Mouse (Mus musculus) myocyte (in vitro differentiated cells): ENCODE data around the gene Mctp1. TPM values are rescaled to one million over a fixed set of nuclear protein-coding genes. Genes with fewer than 3 reads are reported as not detected.

Experiments
- H3K27me3 ChIP-seq: one replicate; pipeline ENCODE4 v1.6.1; 2011; ENCODE audit not compliant: control insufficient read depth, insufficient read depth, insufficient read length
- H3K36me3 ChIP-seq: one replicate; pipeline ENCODE4 v1.6.1; 2011; ENCODE audit not compliant: control insufficient read depth, insufficient read depth
- H3K4me2 ChIP-seq: one replicate; pipeline ENCODE4 v1.6.1; 2011; ENCODE audit warnings: low read depth, control low read depth
- H3K4me3 ChIP-seq: one replicate; pipeline ENCODE4 v1.5.1; 2011; ENCODE audit warnings: mild to moderate bottlenecking, control low read depth, moderate library complexity
- H3K79me2 ChIP-seq: one replicate; pipeline ENCODE4 v1.6.1; 2011; ENCODE audit not compliant: control insufficient read depth, insufficient read depth
- H3ac ChIP-seq: one replicate; pipeline ENCODE4 v1.6.1; 2011; ENCODE audit not compliant: control insufficient read depth, insufficient read length
- CEBPB ChIP-seq: IDR thresholded peaks from 2 replicates; pipeline ENCODE4 v1.6.1; 2011; ENCODE audit warnings: mild to moderate bottlenecking, moderate library complexity; ENCODE audit not compliant: poor library complexity, insufficient read depth, severe bottlenecking
- E2F4 ChIP-seq: IDR thresholded peaks from one replicate; pipeline ENCODE4 v1.6.1; 2011; ENCODE audit warnings: mild to moderate bottlenecking, control low read depth, moderate library complexity; ENCODE audit not compliant: insufficient read depth
- MAX ChIP-seq: IDR thresholded peaks from one replicate; pipeline ENCODE4 v1.6.1; 2011; ENCODE audit warnings: low read depth, mild to moderate bottlenecking, control low read depth
- MYOD1 ChIP-seq, 3 experiments: IDR thresholded peaks; one replicate each; pipeline ENCODE4 v1.6.1; 2011; ENCODE audit warnings: control low read depth in 2 of 3, low read depth in 2 of 3, mild to moderate bottlenecking in 2 of 3, moderate library complexity in 1 of 3; ENCODE audit not compliant: insufficient read length in 2 of 3, control insufficient read depth in 1 of 3
- MYOG ChIP-seq, 3 experiments: IDR thresholded peaks; one replicate each; pipeline ENCODE4 v1.6.1; 2011; ENCODE audit warnings: control low read depth in 2 of 3, low read depth in 2 of 3, mild to moderate bottlenecking in 2 of 3; ENCODE audit not compliant: insufficient read length in 2 of 3, control insufficient read depth in 1 of 3, insufficient read depth in 1 of 3
- POLR2A ChIP-seq: IDR thresholded peaks from one replicate; pipeline ENCODE4 v1.6.1; 2011; ENCODE audit warnings: low read depth, mild to moderate bottlenecking, control low read depth, moderate library complexity; ENCODE audit not compliant: insufficient read length
- POLR2AphosphoS2 ChIP-seq: IDR thresholded peaks from one replicate; pipeline ENCODE4 v1.6.1; 2011; ENCODE audit warnings: low read depth, control low read depth; ENCODE audit not compliant: insufficient read length
- REST ChIP-seq: IDR thresholded peaks from one replicate; pipeline ENCODE4 v1.6.1; 2011; ENCODE audit warnings: mild to moderate bottlenecking, control low read depth, moderate library complexity; ENCODE audit not compliant: insufficient read depth, insufficient read length
- SRF ChIP-seq: IDR thresholded peaks from one replicate; pipeline ENCODE4 v1.6.1; 2011; ENCODE audit warnings: low read depth; ENCODE audit not compliant: control insufficient read depth, insufficient read length
- TCF12 ChIP-seq: IDR thresholded peaks from one replicate; pipeline ENCODE4 v1.6.1; 2011; ENCODE audit warnings: mild to moderate bottlenecking, control low read depth; ENCODE audit not compliant: poor library complexity, insufficient read depth, severe bottlenecking
- TCF3 ChIP-seq: IDR thresholded peaks from one replicate; pipeline ENCODE4 v1.6.1; 2011; ENCODE audit warnings: low read depth, control low read depth; ENCODE audit not compliant: insufficient read length
- USF1 ChIP-seq: IDR thresholded peaks from one replicate; pipeline ENCODE4 v1.6.1; 2011; ENCODE audit warnings: low read depth, mild to moderate bottlenecking, control low read depth, moderate library complexity
- polyA plus RNA-seq: library from polyadenylated mRNA; unstranded; fragments of >200 nt; fragmentation: generic; extraction: Trizol; gene quantifications from one replicate; pipeline ENCODE4 v1.2.1, GENCODE M21; 2012; ENCODE audit warnings: missing spikeins

The Mctp1 gene
- polyA plus RNA-seq, 1 experiment: 0.67 TPM

DNA sequence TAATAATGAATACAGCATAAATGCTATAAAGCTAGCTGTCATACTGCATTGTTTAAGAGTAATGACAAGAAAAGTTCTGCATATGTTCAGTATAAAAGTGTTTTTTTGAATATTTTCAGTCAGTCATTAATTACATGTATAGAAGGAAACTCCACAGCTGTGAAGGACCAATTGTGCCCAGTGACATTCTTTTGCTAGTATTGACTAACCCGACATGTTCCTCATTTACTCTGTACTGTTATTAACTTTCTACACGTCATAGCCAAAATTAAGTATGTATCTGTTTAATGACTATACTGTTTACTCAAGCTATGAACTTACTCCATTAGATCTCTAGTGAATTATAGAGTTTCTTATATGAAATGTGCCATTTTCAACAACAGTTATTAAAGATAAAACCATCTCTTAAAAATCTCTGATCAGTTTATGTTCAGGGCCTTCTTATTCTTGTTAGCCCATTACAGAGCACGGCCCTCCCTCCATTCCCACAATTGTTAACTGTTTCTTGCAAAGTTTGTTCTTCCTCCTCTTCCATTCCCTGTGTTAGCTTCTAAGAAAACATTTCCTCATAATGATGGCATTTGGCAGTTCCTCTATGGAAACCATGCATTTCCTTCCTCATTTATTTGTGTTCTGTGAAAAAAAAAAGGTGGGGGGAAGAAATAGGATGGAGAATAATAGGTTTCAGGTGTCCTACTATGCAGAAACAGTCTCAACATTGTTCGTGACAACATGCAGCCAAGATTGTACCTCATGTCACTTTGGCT, 366.5 kb downstream of the Mctp1 start:
- H3K4me2 ChIP-seq: no peak overlapping the region
- H3K27me3 ChIP-seq: no peaks in the 10 kb centered on the region
- TF ChIP-seq CEBPB: no peak
- TF ChIP-seq MYOD1 (IDR thresholded peaks at IDR 0.05; ENCODE audit: control insufficient read depth in 1 of 3, insufficient read length in 2 of 3, low read depth in 2 of 3): no peak
- TF ChIP-seq POLR2AphosphoS2: no peak
- no peak for TF ChIP-seq TCF12
- TF ChIP-seq REST: no peak
- no peaks in the 10 kb centered on the region for H3K36me3 ChIP-seq
- H3K79me2 ChIP-seq: no peaks in the 10 kb centered on the region
- H3ac ChIP-seq: no peak overlapping the region
- H3K4me3 ChIP-seq: no peak overlapping the region

DNA sequence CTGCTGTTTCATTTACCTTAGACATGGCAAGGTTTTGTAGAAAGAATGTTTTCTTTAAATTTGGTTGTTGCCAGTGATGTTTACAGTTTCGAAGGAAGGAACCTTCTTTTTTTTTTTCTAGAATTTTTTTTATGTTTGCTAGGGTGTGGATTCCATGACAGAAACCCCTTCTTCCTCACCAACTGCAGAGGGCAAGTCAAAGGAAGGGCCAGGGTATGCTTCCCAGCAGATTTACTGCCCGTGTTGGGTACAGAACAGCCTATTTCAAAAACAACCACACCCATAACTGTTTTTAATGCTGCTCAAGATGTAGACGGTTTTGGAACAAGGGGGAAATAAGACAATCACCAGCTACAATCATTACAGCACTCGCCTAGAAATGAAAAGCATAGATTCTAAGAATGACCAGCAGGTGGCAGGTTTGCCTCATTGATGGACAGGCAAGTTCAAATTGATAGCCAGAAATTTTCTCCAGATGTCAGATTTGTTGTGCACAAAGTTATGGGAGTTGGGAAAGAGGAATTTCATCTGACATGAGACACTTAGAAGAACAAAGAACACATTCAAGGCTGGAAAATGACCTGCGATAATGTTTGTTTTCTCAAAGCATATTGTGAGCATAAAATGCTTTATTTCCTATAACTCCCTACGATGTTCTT, 375.6 kb downstream of the Mctp1 start:
- H3K36me3 ChIP-seq: no peaks in the 10 kb centered on the region
- H3K27me3 ChIP-seq: no peaks in the 10 kb centered on the region
- no peak overlapping the region for H3K4me3 ChIP-seq
- no peaks in the 10 kb centered on the region for H3K79me2 ChIP-seq
- no peak overlapping the region for H3ac ChIP-seq
- TF ChIP-seq MYOD1 (IDR thresholded peaks at IDR 0.05; ENCODE audit: control insufficient read depth in 1 of 3, insufficient read length in 2 of 3, low read depth in 2 of 3) (no peak), POLR2AphosphoS2 (no peak)
- H3K4me2 ChIP-seq: no peak overlapping the region

DNA sequence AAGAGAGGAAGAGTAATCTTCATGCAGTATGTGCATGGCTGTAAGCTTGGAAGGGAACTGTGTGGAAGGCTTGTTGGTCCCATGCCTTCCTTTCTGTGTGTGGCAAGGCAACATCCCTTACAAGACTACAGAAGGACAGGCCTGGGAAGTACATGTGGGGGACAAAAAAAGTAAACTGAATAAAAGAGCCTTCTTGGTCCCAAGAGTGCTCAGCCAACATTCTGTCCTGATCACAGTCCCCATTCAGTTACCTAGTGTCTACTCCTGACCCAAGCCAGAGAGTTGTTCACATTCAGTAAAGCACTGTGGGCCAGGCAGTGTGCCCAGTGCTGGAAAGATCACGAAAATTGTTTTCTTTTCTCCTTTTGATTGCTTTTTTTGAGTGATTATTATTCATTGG, 415.3 kb downstream of the Mctp1 start:
- no peaks in the 10 kb centered on the region for H3K79me2 ChIP-seq
- no peak overlapping the region for H3K4me3 ChIP-seq
- no peaks in the 10 kb centered on the region for H3K27me3 ChIP-seq
- no peak for TF ChIP-seq MYOD1 (IDR thresholded peaks at IDR 0.05; ENCODE audit: control insufficient read depth in 1 of 3, insufficient read length in 2 of 3, low read depth in 2 of 3)
- TF ChIP-seq POLR2AphosphoS2: no peak
- no peak for TF ChIP-seq POLR2A
- no peak for TF ChIP-seq REST
- no peak for TF ChIP-seq MYOG (IDR thresholded peaks at IDR 0.05; ENCODE audit: control insufficient read depth in 1 of 3, insufficient read depth in 1 of 3, insufficient read length in 2 of 3, low read depth in 2 of 3)
- no peak for TF ChIP-seq MAX
- TF ChIP-seq TCF3: no peak
- TF ChIP-seq E2F4: no peak
- TF ChIP-seq TCF12: no peak
- TF ChIP-seq CEBPB: no peak
- no peak for TF ChIP-seq USF1
- TF ChIP-seq SRF: no peak
- H3K4me2 ChIP-seq: no peak overlapping the region
- H3ac ChIP-seq: no peak overlapping the region
- no peaks in the 10 kb centered on the region for H3K36me3 ChIP-seq

DNA sequence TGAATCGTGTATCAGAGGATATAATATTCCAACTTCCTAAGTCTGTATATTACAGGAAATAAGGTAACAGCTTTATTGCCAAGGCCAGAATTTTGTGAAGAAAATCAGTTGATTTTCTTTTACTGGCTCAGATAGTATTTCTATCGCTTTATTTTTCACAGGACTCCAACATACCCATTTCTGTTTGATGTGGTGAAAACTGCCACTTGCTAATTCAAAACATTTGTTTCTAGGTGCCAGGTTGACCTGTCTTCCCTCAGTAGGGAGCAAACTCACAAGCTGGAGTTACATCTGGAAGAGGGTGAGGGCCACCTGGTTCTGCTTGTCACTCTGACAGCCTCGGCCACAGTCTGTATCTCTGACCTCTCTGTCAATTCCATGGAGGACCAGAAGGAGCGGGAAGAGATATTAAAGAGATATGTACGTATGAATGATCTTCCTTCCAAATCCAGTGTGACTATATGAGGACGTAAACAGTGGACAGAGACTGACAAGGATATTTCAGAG, 416.8 kb downstream of the Mctp1 start:
- H3K27me3 ChIP-seq: no peaks in the 10 kb centered on the region
- H3K4me2 ChIP-seq: no peak overlapping the region
- TF ChIP-seq USF1: no peak
- TF ChIP-seq CEBPB: no peak
- TF ChIP-seq MYOD1 (IDR thresholded peaks at IDR 0.05; ENCODE audit: control insufficient read depth in 1 of 3, insufficient read length in 2 of 3, low read depth in 2 of 3): peak in 2 of 3 experiments; percentile 24 to 25
- TF ChIP-seq SRF: no peak
- TF ChIP-seq MAX: no peak
- no peak for TF ChIP-seq POLR2A
- TF ChIP-seq TCF3: no peak
- TF ChIP-seq REST: no peak

DNA sequence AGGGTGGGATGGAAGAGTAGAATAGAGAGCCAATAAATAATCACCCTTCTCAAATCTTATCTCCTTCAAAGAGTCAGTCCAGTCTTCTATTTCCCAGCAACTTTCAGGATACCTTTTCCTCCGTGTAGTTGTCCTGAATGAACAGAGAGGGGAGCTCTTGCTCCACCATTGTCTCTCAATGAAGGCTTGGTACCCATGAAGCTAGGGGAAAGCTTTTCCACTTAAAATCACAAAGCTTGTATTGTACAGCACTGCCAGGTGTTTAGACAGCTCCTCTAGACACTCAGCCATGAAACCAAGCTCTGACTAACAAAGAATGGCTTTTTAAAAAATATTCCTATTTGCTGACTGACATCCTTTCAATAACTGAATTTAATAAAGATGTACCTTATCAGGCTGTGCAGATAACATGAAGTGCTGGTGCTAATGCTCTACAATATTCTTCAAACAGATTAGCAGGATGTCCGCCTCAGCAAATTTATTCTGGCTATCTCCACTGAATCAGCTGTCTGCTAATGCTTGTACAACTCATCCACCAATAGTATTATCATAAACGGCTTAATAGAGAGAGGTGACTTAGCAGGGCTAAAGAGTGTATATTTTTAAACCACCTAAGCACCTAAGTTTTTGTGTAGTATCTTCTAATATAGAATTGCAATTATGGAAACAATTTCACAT, 417.9 kb downstream of the Mctp1 start:
- Histone ChIP-seq H3K79me2 (no peaks in the 10 kb centered on the region), H3K4me3 (no peak overlapping the region), H3K27me3 (no peaks in the 10 kb centered on the region), H3ac (no peak overlapping the region), H3K4me2 (no peak overlapping the region), H3K36me3 (no peaks in the 10 kb centered on the region)
- TF ChIP-seq MYOD1 (IDR thresholded peaks at IDR 0.05; ENCODE audit: control insufficient read depth in 1 of 3, insufficient read length in 2 of 3, low read depth in 2 of 3) (no peak), POLR2A (no peak), TCF3 (no peak)

More for the DNA sequence above, 416.8 kb downstream of the Mctp1 start:
- no peaks in the 10 kb centered on the region for H3K36me3 ChIP-seq
- H3K79me2 ChIP-seq: no peaks in the 10 kb centered on the region
- no peak overlapping the region for H3ac ChIP-seq
- H3K4me3 ChIP-seq: no peak overlapping the region
